ENCODE assay signal across 10 mouse cellular contexts in the genomic region with DNA sequence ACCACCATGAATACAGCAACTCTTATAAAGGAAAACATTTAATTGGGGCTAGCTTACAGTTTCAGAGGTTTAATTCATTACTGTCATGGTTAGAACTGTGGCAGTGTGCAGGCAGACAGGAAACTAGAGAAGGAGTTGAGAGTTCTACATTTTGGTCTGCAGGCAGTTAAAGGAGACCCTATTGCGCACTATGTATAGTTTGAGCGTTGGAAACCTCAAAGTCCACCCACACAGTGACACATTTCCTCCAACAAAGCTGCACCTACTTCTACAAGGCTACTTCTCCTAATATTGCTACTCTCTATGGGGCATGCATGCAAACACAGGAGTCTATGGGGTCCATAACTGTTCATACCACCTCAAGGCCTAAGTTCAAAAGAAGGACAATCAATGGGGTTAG.
"Had no signal": no experiment of that assay in that cellular context is flagged by ENCODE, and none has a peak within 500 bp of the region (broad histone marks: within the 10 kb centered on the region; RNA-seq: fewer than 3 reads in every experiment).

No protein-coding gene starts in this region.

- DNase-seq: liver, postnatal 0 days; lung, adult 2 months; lung, postnatal 14 days; lung, postnatal 36 days; right cerebral cortex, postnatal 14 days; thymus, adult 18-20 months; thymus, postnatal 14 days; thymus, postnatal 36 days had no signal

- ATAC-seq: liver, postnatal 0 days; lung, postnatal 0 days; midbrain, embryonic 15.5 days had no signal
